Mouse (Mus musculus): ENCODE measurements at regions not wholly inside any gene's neighbourhood (a gene's known extent, or its start where the extent isn't known, plus 50 kb on each side); places are given as distances from the start of the nearest gene placed in this dataset.
"Not testable (repeated sequence)": the region's sequence is repeated elsewhere in the genome, so short reads cannot be mapped to it uniquely, and the experiment has no call there.

GRCm38 (mm10) chr13:97485886-97486285, 245.0 kb downstream of the Enc1 start:
- no peak for DNase-seq (ENCODE audit: low spot score)

DNA sequence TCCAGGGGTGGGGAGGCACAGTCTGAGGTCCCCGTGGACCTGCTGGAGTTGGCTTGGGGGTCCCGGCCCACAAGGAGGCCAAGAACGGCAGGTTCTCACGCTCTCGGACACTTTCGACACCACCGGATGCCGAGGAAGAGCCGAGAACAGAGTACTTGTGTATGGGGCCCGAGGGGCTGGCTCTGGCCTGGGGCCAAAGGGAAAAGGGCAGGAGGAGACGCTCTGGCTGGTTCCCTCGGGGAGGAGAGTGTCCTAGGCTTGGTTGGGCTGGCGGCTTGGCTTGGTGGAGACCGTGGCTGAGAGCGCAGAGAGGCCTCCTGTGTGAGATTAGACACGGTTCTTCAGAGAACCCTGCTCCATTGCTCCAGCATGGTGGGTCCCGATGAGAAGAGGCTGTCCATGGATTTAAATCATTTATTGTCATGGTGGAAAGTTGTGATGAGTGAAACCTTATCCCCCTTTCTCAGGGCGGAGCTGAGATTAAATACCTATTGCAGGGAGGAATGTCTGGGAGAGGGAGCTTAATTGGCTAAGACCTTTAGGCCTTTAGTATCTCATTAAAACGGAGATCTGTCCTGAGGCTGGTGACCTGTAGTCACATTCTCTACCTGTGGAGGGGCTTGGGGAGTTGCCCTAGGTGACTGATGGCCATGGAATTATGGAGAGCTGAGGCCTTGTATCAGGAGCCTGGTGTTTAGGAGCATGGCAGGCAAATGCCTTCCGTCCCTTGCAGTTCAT, 244.1 kb downstream of the Enc1 start:
- DNase-seq (ENCODE audit: low spot score): no peak

GRCm38 (mm10) chr13:97483681-97484080, 242.8 kb downstream of the Enc1 start:
- DNase-seq (ENCODE audit: low spot score): no peak

- no peak for DNase-seq (ENCODE audit: low spot score)
Measured at GRCm38 (mm10) chr13:97482439-97482946, 241.6 kb downstream of the Enc1 start.

DNA sequence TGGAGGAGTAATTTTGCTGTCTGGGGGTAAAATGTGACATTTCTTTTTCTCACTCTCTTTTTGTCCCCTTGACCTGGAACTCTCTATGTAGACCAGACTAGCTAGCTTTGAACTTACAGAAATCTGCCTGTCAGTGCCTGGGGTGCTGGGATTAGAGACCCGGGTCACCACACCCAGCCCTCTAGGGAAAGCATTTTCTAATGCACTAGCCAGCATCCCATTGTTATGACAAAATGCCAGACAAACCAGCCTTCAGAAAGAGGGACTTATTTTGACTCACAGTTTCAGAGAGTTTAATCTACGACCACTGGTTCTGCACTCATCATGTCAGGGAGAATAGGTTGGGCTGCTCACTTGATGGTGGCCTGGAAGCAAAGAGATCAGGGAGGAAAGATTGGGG, 240.4 kb downstream of the Enc1 start:
- DNase-seq (ENCODE audit: low spot score): no peak

DNA sequence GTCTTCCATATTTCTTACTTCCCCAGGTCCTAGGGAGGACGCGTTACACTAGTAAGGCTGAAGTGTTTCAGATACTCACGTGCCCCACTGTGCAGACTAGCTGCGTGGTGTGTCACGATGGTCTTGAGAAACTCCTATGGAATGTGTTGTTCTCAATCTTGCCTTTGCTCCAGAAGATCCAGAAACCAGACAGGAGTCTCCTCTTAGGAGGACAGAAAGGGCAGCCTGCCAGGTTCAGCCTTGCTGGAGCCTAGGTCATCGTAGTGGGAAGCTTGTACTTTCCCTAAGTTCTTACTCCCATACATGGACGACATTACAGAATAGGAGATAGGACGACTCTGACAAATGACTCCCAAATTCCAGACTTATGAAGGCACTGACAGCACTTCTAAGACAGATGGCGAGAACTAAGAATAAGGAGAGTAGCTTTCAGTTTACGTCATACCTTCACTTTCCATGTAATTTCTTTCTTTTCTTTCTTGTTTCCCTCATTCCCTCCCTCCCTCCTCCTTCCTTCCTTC, 238.2 kb downstream of the Enc1 start:
- DNase-seq (ENCODE audit: low spot score): no peak

DNA sequence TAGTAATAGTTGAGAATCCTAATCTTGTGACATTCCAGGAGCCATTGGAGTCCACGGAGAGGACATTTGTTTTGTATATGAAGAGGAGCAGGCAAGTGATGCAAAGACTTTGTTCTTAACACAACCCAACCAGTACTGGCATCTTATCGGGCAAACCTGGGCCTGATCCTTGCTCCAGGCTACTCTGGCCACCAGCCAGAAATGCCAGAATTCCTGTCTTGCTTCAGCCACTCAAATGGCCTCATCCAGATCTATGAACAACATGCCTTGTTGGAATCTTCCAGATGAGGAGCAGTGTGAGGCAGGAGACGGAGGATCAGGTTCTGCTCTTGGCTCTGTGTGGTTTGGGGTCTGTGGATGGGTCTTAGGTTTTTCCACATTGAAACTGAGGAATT, 233.1 kb downstream of the Enc1 start:
- no peak for DNase-seq (ENCODE audit: low spot score)

DNA sequence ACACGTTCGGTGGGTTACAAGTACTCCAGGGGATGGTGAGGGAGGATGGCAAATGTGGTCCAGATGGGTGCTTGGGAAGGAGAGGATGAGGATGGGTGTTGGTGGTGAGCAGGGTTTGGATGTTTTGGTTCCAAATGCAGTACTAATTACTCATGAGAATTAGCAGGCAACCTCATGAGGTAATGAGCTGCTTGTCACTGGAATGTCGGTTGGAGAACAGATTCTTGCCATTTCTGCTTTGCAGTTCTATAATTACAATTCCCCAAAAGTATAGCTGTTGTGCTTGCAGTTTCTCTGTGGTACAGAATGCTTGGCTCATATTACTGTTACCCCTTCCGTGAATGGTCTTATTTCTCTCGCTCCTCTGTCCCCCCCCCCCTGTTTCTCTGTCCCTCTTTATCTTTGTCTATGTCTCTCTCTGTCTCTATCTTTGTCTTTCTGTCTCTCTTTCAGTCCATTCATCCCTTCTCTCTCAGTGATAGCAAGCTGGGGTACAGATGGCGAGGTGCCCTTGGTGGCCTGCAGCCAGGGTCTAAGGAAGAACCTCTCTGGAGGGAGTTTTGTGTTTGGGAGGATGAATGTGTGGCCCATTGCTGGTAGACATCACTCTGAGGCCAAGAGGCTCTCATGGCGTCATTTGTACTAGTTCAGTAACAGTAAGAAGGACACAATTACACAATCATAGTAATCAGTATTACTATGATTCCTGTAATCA, 232.5 kb downstream of the Enc1 start:
- no peak for DNase-seq (ENCODE audit: low spot score)

DNA sequence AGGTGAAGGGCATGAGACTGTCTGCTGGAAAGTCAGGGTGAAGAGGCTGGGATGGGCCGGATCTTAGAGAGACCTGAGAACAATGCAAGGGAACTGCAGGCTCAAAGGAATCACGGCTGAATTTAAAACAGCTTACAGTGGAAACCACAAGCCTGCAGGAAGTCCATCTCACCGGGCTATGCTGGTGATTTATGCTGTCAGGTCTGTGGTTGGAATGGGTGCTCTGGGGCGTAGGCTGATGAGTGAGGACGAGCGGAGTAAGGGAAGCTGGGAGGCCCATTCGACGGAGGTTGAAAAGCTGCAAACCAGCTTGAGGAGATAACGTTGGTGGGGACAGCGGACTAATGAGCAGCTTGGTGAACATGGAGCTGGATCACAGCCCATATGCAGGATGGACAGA, 229.1 kb downstream of the Enc1 start:
- DNase-seq (ENCODE audit: low spot score): no peak

GRCm38 (mm10) chr13:97468874-97469593, 228.1 kb downstream of the Enc1 start:
- DNase-seq (ENCODE audit: low spot score): no peak

- DNase-seq (ENCODE audit: low spot score): not testable (repeated sequence)
Measured at GRCm38 (mm10) chr13:97466585-97466984, 225.7 kb downstream of the Enc1 start.

- DNase-seq (ENCODE audit: low spot score): no peak
Measured at GRCm38 (mm10) chr13:97463798-97464197, 222.9 kb downstream of the Enc1 start.

- DNase-seq (ENCODE audit: low spot score): no peak
Measured at GRCm38 (mm10) chr13:97462884-97463235, 222.0 kb downstream of the Enc1 start.

DNA sequence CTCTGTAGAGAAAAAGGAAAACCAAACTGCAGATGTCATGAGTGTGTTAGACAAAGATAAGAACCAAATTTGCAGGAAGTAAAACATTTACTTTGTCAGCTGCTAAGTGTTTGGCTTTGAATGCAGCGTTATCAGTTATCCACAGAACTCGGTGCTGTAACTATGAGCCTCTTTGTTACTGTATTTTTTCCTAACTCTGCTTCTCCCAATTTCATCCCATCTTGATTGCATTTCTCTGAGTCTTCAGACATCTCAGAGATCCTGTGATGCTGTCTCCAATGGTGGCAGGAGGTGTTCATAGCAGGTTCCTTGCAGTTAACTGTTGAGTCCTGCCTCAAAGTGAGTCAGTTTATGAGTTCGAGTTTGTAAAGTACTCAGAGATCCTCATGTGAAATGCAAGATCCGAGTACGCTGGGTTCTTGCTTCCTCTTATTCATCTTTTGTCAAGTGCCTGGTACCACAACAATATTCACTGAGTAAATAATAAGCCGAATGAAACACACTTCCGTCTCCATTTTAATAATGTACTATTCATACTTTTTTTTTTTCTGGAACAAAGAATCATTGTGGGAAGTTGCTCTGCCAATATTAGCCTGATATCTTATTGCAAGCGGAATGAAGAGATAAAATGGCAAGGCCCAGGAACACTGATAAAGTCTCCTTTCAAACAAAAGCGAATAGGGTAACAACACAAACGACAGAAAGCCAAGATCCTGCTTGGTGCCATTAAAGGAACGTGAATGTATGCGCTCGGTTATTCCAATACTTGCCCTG, 221.4 kb downstream of the Enc1 start:
- no peak for DNase-seq (ENCODE audit: low spot score)

GRCm38 (mm10) chr13:97461207-97461606, 220.3 kb downstream of the Enc1 start:
- no peak for DNase-seq (ENCODE audit: low spot score)

GRCm38 (mm10) chr13:97459106-97459505, 218.2 kb downstream of the Enc1 start:
- no peak for DNase-seq (ENCODE audit: low spot score)

DNA sequence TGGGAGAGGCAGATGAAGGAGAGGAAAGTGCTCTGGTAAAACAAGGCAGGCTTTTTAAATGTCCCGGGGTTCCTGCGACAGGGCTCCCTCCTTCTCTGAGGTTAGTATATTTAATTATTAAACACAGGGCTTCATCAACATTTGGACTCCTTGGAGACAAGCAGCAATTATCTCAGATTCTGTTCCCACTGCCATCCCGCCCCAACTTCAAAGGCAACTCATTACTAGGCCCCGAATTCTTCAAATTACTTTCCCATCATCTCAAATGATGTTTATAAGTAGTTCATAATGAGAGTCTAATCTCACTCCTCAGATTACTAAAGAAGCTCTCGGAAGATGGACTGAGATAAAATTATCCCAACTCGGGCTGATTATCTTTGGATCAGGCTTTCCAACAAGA, 215.1 kb downstream of the Enc1 start:
- DNase-seq (ENCODE audit: low spot score): no peak

- DNase-seq (ENCODE audit: low spot score): no peak
Measured at GRCm38 (mm10) chr13:97454715-97455114, 213.8 kb downstream of the Enc1 start.

DNA sequence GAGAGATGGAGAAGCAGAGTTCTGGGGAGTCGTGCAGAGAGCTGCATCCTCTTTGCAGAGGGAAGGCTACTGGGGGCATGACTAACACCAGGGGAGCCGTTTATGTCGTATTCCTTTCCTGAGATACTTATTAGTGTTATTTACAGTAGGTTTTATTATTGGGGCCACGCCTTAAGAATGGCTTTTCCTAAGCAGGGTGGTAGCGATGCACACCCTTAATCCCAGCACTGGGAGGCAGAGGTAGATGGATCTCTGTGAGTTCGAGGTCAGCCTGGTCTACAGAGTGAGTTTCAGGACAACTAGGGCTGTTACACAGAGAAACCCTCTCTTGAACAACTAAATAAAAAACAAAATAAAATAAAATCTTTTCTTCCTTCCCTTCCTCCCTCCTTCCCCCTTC, 212.6 kb downstream of the Enc1 start:
- no peak for DNase-seq (ENCODE audit: low spot score)

GRCm38 (mm10) chr13:97453090-97453430, 212.2 kb downstream of the Enc1 start:
- DNase-seq (ENCODE audit: low spot score): peak; percentile 90

DNA sequence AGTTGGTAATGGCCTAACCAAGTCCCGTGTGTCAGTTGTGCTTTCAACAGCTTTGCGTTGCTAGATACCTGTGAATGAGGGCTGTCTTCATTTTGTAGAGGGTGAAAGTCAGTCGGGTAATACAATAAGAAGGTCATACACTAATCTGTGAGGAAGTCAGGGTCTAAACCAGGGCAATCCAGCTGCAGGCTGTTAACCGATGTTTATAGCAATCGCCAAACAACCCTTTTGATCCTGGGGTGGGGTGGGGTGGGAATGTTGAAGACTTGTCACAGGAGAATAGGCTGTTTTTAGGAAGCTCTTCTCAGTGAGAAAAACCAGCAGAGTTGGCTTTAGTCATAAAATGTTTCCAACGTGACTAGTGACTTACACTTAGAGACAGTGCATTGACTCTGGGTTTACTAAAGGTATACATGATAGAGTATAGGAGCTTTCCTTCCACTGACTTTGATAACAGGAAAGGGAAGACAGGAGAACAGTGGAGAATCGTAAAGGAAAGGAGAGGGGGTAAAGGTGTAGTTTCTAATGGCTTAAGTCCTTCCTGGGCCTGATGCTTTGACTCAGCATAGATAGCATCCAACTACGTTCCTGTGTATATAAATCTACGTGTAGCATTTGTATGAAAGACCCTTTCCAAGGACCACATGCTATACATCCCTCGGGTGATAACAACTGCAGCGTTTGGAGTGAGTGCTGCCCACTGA, 211.6 kb downstream of the Enc1 start:
- no peak for DNase-seq (ENCODE audit: low spot score)

Measured in yolk sac, embryonic 10.5 days (tissue).